Mouse (Mus musculus) mouse embryonic stem cell (cell line): ENCODE results near the gene Sox6.
"Not testable (repeated sequence)": the region's sequence is repeated elsewhere in the genome, so short reads cannot be mapped to it uniquely, and the experiment has no call there.

Source experiments
- in situ Hi-C, 2 experiments: fragments of 300-500 bp; cut with MboI; formaldehyde crosslinking; loops; 1 replicate in 1 of 2; 3 replicates in 1 of 2; pipeline ENCODE4 v1.14.3; 2019 to 2020; ENCODE audit warnings: low sequenced_read_pairs in 2 of 2, low pct_unique_long_range_greater_than_20kb in 1 of 2, mixed read lengths in 1 of 2; ENCODE audit not compliant: unreplicated experiment in 1 of 2

The Sox6 gene

GRCm38 (mm10) chr7:116038511-116038910, at the start of gene Sox6:
Sox6 (minus strand) TSS chr7:116038796.
- in situ Hi-C loops, result loop anchor here (10.0 to 25.0 kb wide), 6 partner anchors 174 to 1126 kb away; no protein-coding TSS in a partner anchor

- in situ Hi-C loops, result not testable (repeated sequence)
Observed at GRCm38 (mm10) chr7:116084366-116084765, 45.8 kb upstream of the Sox6 start, which contains the start of gene Gm4353. Gm4353 (minus strand) TSS chr7:116084635.

GRCm38 (mm10) chr7:116060739-116061138, 22.1 kb upstream of the Sox6 start:
- in situ Hi-C loops, result loop anchor here in 1 of 2 experiments (10.0 kb wide), 1 partner anchor 54 kb away; no protein-coding TSS in a partner anchor

- in situ Hi-C loops, result loop anchor here (25.0 kb wide), 5 partner anchors 353 to 1128 kb away; no protein-coding TSS in a partner anchor
Observed at GRCm38 (mm10) chr7:116040470-116041019, 1.9 kb upstream of the Sox6 start.

DNA sequence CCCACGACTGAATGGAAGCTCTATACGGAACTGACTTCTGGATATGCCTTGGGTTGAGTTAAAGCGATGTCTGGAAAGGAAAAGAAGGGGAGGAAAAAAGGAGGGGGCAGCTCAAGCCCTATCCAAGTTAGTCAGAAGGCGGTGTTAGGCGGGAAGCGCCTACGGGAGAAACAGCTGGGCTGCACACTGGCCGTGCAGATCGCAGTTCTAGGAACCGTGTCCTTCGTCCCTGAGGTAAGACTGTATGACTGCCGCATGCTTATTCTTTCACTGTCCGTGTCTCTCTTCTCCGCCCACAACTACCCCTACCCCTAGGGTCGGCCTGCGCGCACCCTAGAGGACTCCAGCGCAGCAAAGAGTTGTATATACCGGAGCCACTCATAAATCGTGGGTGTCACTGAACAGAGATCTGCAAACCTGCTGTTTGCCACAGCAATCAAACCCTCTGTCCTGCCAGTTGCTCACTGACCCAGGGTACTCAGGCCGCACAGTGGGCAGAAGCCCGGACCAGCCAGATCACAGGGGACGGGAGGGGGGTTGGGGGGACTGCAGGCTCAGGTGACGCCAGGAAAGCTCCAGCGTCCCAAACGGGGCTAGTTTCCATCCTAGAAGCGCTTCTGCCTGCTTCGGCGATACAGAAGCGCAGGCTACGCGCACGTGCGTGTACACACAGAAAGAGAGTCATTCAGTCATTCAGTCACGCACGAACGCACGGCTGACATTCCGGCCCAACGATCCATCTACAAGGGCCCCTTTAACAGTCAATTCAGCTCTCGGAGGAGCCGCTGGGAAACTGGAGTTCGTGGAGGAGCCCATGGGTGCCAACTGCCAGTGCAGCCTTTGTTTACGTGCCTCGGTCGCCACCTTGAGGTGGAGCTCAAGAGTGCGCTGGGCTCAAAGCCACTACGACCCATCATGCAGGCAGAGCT, 1.2 kb upstream of the Sox6 start:
- in situ Hi-C loops, result loop anchor here (10.0 to 25.0 kb wide), 6 partner anchors 175 to 1128 kb away; no protein-coding TSS in a partner anchor

GRCm38 (mm10) chr7:116039196-116039537, 571 bp upstream of the Sox6 start, which contains the start of gene 1110004F10Rik:
1110004F10Rik (plus strand) TSS chr7:116039397.
- in situ Hi-C loops, result loop anchor here (10.0 to 25.0 kb wide), 6 partner anchors 174 to 1127 kb away; no protein-coding TSS in a partner anchor

DNA sequence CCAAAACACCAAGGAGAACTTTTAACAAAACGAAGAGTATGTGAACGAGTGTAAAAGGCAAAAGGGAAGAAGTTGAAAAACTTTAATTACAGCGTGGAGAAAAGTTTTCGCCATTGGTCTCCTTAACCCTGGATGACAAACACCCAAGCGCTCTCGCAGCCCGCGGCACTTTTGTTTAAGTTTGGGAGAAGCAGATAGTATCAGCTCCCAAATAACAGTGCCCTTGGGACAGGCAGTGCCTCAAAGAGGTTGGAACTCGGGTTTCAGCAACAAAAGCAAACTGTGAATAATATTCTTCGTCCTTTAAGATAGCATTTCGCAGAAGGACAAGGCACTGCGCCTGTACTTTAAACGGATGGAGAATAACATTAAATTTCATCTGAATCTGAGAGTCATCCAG, 572 bp downstream of the Sox6 start:
- in situ Hi-C loops, result loop anchor here (10.0 to 25.0 kb wide), 6 partner anchors 173 to 1126 kb away; no protein-coding TSS in a partner anchor

GRCm38 (mm10) chr7:116036591-116037555, 1.7 kb downstream of the Sox6 start:
- in situ Hi-C loops, result loop anchor here (10.0 to 25.0 kb wide), 6 partner anchors 172 to 1125 kb away; no protein-coding TSS in a partner anchor

DNA sequence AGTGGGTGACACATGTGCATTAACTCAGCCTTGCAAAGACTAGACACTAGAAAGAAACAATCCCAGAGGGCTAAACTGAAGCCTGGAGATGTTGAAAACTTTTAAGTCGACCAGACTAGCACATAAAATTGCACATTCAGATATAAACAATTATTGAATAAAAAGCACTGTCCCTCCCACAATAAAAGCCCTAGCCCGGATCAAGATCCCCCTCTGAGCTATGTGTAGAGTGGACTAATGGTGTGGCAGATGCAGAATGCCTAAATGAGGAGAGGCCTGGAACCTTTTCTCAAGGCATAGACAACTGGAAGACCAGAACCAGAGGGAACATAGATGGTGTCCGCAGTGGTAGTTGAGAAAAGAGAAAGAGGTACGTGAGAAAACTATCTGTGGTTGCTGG, 3.1 kb downstream of the Sox6 start:
- in situ Hi-C loops, result loop anchor here (10.0 to 25.0 kb wide), 6 partner anchors 171 to 1123 kb away; no protein-coding TSS in a partner anchor

- in situ Hi-C loops, result loop anchor here (10.0 to 25.0 kb wide), 6 partner anchors 170 to 1122 kb away; no protein-coding TSS in a partner anchor
Observed at GRCm38 (mm10) chr7:116034282-116034758, 4.3 kb downstream of the Sox6 start.

DNA sequence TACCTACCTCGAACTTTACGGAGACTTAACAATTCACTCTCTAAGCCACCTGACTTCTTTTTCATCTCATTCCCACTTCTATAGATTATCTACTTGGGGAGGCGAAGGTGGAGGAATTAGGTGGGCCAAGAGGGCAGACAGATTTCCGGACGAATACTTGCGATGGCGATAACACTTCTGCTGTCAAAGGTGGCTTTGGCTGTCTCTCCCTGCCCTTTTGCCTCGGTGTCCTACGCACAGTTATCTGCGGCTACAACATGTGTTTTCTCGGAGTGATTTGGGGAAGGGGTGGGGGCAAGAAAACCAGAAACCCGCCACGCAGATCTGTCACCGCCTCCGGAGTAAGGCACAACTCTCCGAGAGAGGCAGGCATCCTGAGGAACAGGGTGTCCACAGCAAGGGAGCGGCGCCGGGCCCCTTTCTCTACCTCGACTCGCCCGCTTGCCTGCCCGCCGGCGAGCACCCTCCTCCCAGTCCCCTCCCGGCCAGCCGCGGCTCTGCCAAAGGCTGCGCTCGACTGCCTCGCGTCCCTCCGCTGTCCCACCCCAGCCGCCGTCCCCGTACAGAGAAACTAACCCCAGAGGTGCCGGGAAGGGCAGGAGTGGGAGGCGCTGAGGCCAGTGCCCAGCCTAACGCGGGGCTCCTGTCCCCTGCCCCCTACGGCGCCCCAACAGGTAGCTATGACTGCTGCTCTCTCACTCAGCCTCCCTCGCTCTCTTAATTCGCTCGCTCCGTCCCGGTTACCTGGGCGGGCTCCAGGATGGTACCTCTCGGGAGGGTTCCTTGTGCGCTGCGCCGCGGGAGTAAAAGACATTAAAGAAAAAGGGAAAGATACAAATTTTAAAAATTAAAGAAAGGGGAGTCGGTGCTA, 5.0 kb downstream of the Sox6 start:
- in situ Hi-C loops, result loop anchor here (10.0 to 25.0 kb wide), 6 partner anchors 169 to 1121 kb away; no protein-coding TSS in a partner anchor

GRCm38 (mm10) chr7:116032596-116033307, 5.8 kb downstream of the Sox6 start:
- in situ Hi-C loops, result loop anchor here (10.0 to 25.0 kb wide), 6 partner anchors 168 to 1120 kb away; no protein-coding TSS in a partner anchor

GRCm38 (mm10) chr7:116031718-116032595, 6.6 kb downstream of the Sox6 start:
- in situ Hi-C loops, result loop anchor here (10.0 to 25.0 kb wide), 6 partner anchors 167 to 1120 kb away; no protein-coding TSS in a partner anchor

GRCm38 (mm10) chr7:116031388-116031717, 7.2 kb downstream of the Sox6 start:
- in situ Hi-C loops, result loop anchor here (10.0 to 25.0 kb wide), 6 partner anchors 167 to 1119 kb away; no protein-coding TSS in a partner anchor
